Comparison of ENCODE assay signal across 8 mouse cellular contexts in the genomic region with DNA sequence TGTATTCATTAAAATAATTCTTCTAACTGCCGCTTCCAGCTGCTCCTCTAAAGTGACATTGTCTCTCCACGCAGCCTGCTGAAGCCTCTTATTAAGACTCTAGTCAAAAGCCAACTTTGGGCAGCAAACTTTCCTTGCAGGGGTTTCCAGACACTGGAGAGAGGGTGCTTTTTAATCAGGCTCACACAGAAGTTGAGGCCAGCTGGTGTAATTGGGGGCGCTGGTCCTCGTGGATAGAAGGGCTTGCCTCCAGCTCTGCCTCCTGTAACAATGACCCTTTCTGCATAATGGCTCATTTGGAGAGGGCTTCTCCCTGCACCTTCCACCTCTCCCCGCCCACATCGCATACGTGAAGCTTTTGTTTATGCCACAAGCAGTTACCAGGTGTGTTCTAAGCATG.
DNase-seq lines count a peak whose midpoint lies in the region; ATAC-seq lines count a peak whose summit lies in the region.

No protein-coding gene starts in this region.

- no peak overlapping the region for H3K4me3 ChIP-seq in forebrain, embryonic 10.5 days
- H3K4me3 ChIP-seq in hindbrain, embryonic 16.5 days (ENCODE audit: low read length) = no peak overlapping the region
- no peak overlapping the region for H3K4me3 ChIP-seq in neural tube, embryonic 12.5 days

- DNase-seq in layer of hippocampus, postnatal 10 days (ENCODE audit: low spot score in 2 of 2) = peak; percentile 22 to 40
- no peak for DNase-seq in layer of hippocampus, postnatal 25 days (ENCODE audit: extremely low spot score in 1 of 2, low spot score in 1 of 2)
- peak; percentile 66 for DNase-seq in forebrain, embryonic 10.5 days (ENCODE audit: extremely low spot score, low spot score)
- no peak for DNase-seq in thymus, postnatal 14 days
- DNase-seq in adrenal gland, adult 8-10 months = no peak
- DNase-seq in adrenal gland, postnatal 36 days = no peak

- ATAC-seq in hindbrain, embryonic 16.5 days = peak; percentile 60
- peak; percentile 65 for ATAC-seq in neural tube, embryonic 12.5 days (ENCODE audit: low FRiP score, low read depth)

- no peaks in the 10 kb centered on the region for H3K9me3 ChIP-seq in forebrain, embryonic 10.5 days
- H3K9me3 ChIP-seq in hindbrain, embryonic 16.5 days (ENCODE audit: control insufficient read depth, low read length) = no peaks in the 10 kb centered on the region
- H3K9me3 ChIP-seq in neural tube, embryonic 12.5 days = no peaks in the 10 kb centered on the region

- H3K4me1 ChIP-seq in forebrain, embryonic 10.5 days = peaks cover 37% of the 10 kb centered on the region
- H3K4me1 ChIP-seq in hindbrain, embryonic 16.5 days (ENCODE audit: control insufficient read depth, insufficient read depth, low read depth, low read length) = peaks cover 13% of the 10 kb centered on the region
- peaks cover 20% of the 10 kb centered on the region for H3K4me1 ChIP-seq in neural tube, embryonic 12.5 days

- WGBS in forebrain, embryonic 10.5 days = 19% methylated on average over 7 of the region's 7 CpGs
- 21% methylated on average over 7 of the region's 7 CpGs for WGBS in hindbrain, embryonic 16.5 days
- 21% methylated on average over 7 of the region's 7 CpGs for WGBS in neural tube, embryonic 12.5 days

- H3K36me3 ChIP-seq in forebrain, embryonic 10.5 days (replicated peaks) = no peaks in the 10 kb centered on the region
- no peaks in the 10 kb centered on the region for H3K36me3 ChIP-seq in hindbrain, embryonic 16.5 days (ENCODE audit: control insufficient read depth, insufficient read depth, low read length)
- H3K36me3 ChIP-seq in neural tube, embryonic 12.5 days = no peaks in the 10 kb centered on the region

- H3K9ac ChIP-seq in hindbrain, embryonic 16.5 days (ENCODE audit: low read depth, low read length) = no peak overlapping the region
- no peak overlapping the region for H3K9ac ChIP-seq in neural tube, embryonic 12.5 days

- peak overlapping the region; percentile 87 for H3K27ac ChIP-seq in forebrain, embryonic 10.5 days
- H3K27ac ChIP-seq in hindbrain, embryonic 16.5 days (ENCODE audit: low read depth, low read length) = peak overlapping the region; percentile 89
- peak overlapping the region; percentile 32; the same call in 1 of the 2 replicates for H3K27ac ChIP-seq in neural tube, embryonic 12.5 days

- peak overlapping the region; percentile 25 for H3K4me2 ChIP-seq in hindbrain, embryonic 16.5 days (ENCODE audit: low read length)
- peak overlapping the region; percentile 0; the same call in 1 of the 2 replicates for H3K4me2 ChIP-seq in neural tube, embryonic 12.5 days (replicated peaks)

- peaks cover 89% of the 10 kb centered on the region for H3K27me3 ChIP-seq in forebrain, embryonic 10.5 days (ENCODE audit: poor library complexity, severe bottlenecking)
- no peaks in the 10 kb centered on the region; the same call in 1 of the 2 replicates for H3K27me3 ChIP-seq in hindbrain, embryonic 16.5 days (replicated peaks; ENCODE audit: control insufficient read depth, insufficient read depth, low read length)
- H3K27me3 ChIP-seq in neural tube, embryonic 12.5 days (replicated peaks) = no peaks in the 10 kb centered on the region

Comparison
In these comparisons a context has a peak if more than half of its experiments do, and no peak if none do; other contexts are left out.
1. DNase-seq: peak in layer of hippocampus, postnatal 10 days (2 of 2) and forebrain, embryonic 10.5 days (single experiment); none in layer of hippocampus, postnatal 25 days (0 of 2), thymus, postnatal 14 days (single experiment), adrenal gland, adult 8-10 months (single experiment) and adrenal gland, postnatal 36 days (0 of 2).
2. H3K27ac ChIP-seq: peak in every context shown above with its lines; median percentile 89 in hindbrain, embryonic 16.5 days; 87 in forebrain, embryonic 10.5 days; 32 in neural tube, embryonic 12.5 days.